Mouse (Mus musculus) cortical plate, adult 2 months (tissue): ENCODE results near the gene Amdhd2. TPM values are rescaled to one million over a fixed set of nuclear protein-coding genes. Genes with fewer than 3 reads are reported as not detected.
A peak's percentile ranks its signal among the peaks of the same experiment; 100 is the strongest.

Experiments used
- H3K27ac ChIP-seq: fragments of 200-500 bp; 2 replicates; pipeline ENCODE4 v1.5.1; 2012; ENCODE audit warnings: low read length, control low read depth, inconsistent platforms; ENCODE audit not compliant: insufficient read depth
- H3K4me1 ChIP-seq: fragments of 200-500 bp; 2 replicates; pipeline ENCODE4 v1.6.1; 2011; ENCODE audit warnings: low read length; ENCODE audit not compliant: control insufficient read depth, insufficient read depth
- H3K4me3 ChIP-seq: fragments of 200-500 bp; 2 replicates; pipeline ENCODE4 v1.5.1; 2011; ENCODE audit warnings: mild to moderate bottlenecking, low read length, control low read depth; ENCODE audit not compliant: insufficient read depth
- CTCF ChIP-seq: fragments of 200-500 bp; IDR thresholded peaks from 2 replicates; pipeline ENCODE4 v1.5.1; 2011; ENCODE audit warnings: mild to moderate bottlenecking, control low read depth, low read length; ENCODE audit not compliant: insufficient read depth; ENCODE audit errors: extremely low read depth
- POLR2A ChIP-seq: fragments of 200-500 bp; IDR thresholded peaks from 2 replicates; pipeline ENCODE4 v1.6.1; 2011; ENCODE audit warnings: mild to moderate bottlenecking, low read length, control low read depth; ENCODE audit not compliant: insufficient read depth; ENCODE audit errors: extremely low read depth
- polyA plus RNA-seq: library from polyadenylated mRNA; depleted of rRNA; stranded (reverse); fragments of >200 nt; gene quantifications from 2 replicates; pipeline ENCODE4 v1.2.3, GENCODE M21; 2012

The Amdhd2 gene
- polyA plus RNA-seq, 1 experiment: 33.6 TPM

DNA sequence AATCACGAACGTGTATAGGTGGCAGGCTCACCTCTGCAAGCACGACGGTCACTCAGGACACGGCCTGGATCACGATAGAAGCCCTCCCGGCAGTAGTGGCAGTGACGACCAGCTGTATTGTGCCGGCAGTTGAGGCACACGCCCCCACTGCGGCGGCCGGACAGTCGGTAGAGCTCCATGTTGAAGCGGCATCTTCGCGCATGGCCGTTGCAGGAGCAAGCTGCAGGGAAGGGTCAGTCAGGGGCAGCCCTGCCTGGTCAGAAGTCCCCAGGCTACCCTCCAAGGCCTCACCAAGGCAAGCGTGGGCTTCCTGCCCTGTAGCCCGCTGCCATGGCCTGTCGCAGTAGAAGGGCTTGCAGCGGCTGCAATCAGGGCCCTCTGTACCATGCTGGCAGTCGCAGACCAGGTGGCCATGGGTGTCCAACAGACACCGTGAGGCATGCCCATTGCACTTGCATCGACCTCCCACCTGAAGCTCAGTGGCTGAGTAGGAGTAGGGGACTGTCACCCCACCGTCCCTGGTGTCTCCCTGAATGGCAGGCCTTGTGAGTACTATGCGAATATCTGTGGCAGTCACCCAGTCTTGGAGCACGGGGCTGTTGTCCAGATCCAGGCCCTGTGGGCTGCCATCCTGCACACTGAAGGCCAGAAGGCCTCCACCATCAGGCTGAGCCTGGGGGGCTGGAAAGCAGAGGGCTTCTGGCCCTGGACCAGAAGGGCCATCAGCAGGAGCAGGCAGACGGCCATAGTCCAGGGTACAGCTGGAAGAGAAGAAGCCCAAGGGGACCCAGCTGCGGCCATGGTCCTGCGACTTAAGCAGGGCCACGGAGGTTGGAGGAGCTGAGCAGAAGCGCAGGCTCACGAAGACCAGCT is 44.4 kb upstream of the Amdhd2 start:
- Histone ChIP-seq H3K4me3 (peak overlapping the region; percentile 31; the same call in 1 of the 2 replicates), H3K4me1 (peaks cover 10% of the 10 kb centered on the region), H3K27ac (peak overlapping the region; percentile 94)
- TF ChIP-seq POLR2A (no peak), CTCF (no peak)

- peak overlapping the region; percentile 82 for H3K27ac ChIP-seq
- peaks cover 10% of the 10 kb centered on the region for H3K4me1 ChIP-seq
- TF ChIP-seq CTCF: no peak
- TF ChIP-seq POLR2A: 0 out of 2 replicates have a peak, but pooled peaks have one; percentile 33
Measured at GRCm38 (mm10) chr17:24206451-24207351, 43.1 kb upstream of the Amdhd2 start.

DNA sequence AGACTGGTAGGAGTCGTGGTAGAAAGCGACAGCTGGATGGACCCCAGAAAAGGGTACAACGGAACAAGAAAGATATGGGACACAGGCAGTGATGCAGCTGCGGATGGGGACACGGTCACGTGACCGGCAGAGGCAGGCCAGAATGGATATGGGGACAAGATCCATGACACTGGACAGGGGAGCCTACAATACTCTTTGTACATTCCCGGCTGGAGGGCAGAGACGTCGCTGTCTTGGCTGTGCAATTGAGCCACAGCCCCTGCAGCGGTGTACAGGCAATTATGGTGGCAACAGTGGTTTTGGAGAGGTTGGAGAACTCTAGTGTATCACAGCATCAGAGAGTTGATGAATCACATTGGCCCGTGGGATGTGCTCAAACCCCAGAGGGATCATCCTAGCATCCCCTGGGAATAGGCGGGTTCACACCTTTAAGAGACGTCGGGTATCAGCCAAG is 42.4 kb upstream of the Amdhd2 start:
- H3K27ac ChIP-seq: peak overlapping the region; percentile 25
- peaks cover 10% of the 10 kb centered on the region for H3K4me1 ChIP-seq
- H3K4me3 ChIP-seq: peak overlapping the region; percentile 68
- TF ChIP-seq CTCF (no peak), POLR2A (no peak)

More at GRCm38 (mm10) chr17:24206451-24207351, 43.1 kb upstream of the Amdhd2 start:
- H3K4me3 ChIP-seq: peak overlapping the region; percentile 7

- H3K4me1 ChIP-seq: peaks cover 14% of the 10 kb centered on the region
Measured at GRCm38 (mm10) chr17:24205284-24205888, 41.8 kb upstream of the Amdhd2 start, which contains the start of gene Tbc1d24. TSS of gene Tbc1d24 (minus strand) at chr17:24205562.

DNA sequence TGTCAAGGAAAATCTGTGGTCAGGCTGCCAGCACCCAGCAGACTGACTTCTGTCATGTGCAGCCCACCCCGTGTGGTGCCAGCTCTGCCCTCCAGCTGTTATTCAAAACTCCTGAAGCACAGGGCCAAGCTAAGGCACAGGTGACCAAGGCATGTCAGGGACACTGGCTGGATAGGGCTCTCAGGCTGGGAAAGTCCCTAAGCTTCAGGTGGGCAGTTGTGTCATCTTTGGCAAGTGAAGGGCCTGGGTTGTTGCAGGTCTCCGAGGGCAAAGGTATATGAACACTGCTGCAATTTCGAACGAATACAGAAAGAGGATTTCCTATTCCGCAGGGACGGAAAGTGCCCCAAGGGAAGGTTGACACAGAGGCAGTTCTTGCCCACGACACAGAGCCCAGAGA is 41.3 kb upstream of the Amdhd2 start:
- no peak for TF ChIP-seq POLR2A
- no peak for TF ChIP-seq CTCF
- Histone ChIP-seq H3K4me1 (peaks cover 19% of the 10 kb centered on the region), H3K27ac (no peak overlapping the region), H3K4me3 (peak overlapping the region; percentile 68)

More at GRCm38 (mm10) chr17:24205284-24205888, 41.8 kb upstream of the Amdhd2 start, which contains the start of gene Tbc1d24:
- peak within 1 kb of the TSS; percentile 68 for H3K4me3 ChIP-seq
- TF ChIP-seq CTCF (no peak), POLR2A (peak; percentile 57; the same call in 1 of the 2 replicates)
- H3K27ac ChIP-seq: peak within 1 kb of the TSS; percentile 25

DNA sequence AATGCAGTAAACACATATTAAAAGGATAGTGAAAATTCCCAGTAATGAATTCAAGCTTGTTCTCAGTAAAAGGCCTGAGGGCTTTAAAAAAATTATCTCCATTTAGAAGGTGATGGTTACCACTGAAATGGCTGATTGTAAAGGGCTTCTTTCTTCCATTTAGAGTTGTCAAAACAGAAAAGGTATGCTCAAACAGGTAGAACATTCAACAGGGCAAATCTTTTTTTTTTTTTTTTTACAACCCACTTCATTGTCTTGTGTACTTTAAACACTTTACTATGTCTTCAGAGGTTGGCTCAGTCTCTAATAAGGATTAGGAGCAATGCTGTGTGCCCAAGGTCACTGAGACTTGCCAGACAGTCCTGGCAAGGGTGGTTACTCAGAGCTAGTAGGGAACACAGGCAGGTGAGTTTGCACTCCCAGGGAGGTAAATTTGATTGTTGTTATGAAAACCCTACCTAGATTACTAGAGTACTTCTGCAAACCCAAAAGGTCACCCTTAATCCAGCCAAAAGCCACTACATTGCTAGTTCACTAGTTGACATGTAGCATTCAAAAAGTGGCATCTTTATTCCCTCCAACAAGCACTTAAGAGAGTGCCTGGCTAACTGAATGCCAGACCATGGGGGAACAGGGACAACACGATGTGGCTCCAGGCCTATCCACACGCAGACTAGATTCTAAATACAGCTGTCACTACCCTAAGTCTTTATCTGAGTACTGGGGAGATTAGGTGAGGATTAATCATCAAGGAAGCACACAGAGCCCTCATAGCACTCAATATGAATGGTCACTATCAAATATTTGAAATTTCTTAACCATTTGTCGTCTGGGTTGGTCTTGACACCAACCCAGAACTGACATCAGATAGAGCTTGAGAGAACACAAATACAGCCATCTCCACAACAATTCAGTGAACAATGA is 40.3 kb upstream of the Amdhd2 start:
- peak overlapping the region; percentile 68; the same call in 1 of the 2 replicates for H3K4me3 ChIP-seq
- peaks cover 20% of the 10 kb centered on the region for H3K4me1 ChIP-seq
- no peak for TF ChIP-seq POLR2A
- no peak for TF ChIP-seq CTCF
- H3K27ac ChIP-seq: no peak overlapping the region

DNA sequence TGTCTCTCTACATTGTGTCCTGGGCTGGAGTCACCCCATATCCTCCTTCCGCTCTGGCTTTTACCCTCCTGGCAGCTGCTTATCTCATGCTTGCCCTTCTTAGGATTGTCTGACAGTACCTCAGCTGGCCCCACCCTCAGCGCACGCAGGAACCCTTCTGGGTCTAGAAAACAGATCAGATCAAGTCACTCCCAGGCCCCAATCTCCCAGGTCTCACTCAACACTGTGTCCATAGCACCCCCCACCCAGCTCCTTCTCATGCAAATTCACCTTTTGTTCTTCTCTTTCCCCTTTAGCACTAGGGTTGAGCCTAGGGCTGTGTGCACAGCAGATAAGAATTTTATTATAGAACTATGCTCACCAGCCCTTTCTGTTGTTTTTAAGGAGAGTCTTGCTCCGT is 39.5 kb upstream of the Amdhd2 start:
- no peak overlapping the region for H3K4me3 ChIP-seq
- peaks cover 21% of the 10 kb centered on the region for H3K4me1 ChIP-seq
- no peak overlapping the region for H3K27ac ChIP-seq
- no peak for TF ChIP-seq POLR2A

DNA sequence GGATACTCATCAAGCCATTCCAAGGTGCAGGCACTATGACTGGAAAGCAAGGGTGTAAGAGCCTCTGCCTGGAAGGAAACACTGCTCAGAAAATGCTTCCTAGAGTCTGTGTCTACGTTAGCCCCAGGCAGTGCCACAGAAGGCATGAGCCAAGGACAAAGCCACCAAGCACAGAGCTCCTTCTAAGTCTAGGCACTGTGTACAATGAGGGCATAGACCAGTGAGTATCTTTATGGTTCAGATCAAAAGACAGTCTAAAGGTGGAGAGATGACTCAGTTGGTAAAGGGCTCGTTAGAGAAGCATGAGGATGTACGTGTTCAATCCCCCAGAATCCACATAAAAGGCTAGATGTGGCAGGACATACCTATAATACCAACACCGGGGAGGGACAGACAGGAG is 37.5 kb upstream of the Amdhd2 start:
- H3K27ac ChIP-seq: no peak overlapping the region
- no peak overlapping the region for H3K4me3 ChIP-seq
- no peak for TF ChIP-seq CTCF
- no peak for TF ChIP-seq POLR2A
- peaks cover 26% of the 10 kb centered on the region for H3K4me1 ChIP-seq
